ENCODE assay signal across 14 mouse cellular contexts in the genomic region with DNA sequence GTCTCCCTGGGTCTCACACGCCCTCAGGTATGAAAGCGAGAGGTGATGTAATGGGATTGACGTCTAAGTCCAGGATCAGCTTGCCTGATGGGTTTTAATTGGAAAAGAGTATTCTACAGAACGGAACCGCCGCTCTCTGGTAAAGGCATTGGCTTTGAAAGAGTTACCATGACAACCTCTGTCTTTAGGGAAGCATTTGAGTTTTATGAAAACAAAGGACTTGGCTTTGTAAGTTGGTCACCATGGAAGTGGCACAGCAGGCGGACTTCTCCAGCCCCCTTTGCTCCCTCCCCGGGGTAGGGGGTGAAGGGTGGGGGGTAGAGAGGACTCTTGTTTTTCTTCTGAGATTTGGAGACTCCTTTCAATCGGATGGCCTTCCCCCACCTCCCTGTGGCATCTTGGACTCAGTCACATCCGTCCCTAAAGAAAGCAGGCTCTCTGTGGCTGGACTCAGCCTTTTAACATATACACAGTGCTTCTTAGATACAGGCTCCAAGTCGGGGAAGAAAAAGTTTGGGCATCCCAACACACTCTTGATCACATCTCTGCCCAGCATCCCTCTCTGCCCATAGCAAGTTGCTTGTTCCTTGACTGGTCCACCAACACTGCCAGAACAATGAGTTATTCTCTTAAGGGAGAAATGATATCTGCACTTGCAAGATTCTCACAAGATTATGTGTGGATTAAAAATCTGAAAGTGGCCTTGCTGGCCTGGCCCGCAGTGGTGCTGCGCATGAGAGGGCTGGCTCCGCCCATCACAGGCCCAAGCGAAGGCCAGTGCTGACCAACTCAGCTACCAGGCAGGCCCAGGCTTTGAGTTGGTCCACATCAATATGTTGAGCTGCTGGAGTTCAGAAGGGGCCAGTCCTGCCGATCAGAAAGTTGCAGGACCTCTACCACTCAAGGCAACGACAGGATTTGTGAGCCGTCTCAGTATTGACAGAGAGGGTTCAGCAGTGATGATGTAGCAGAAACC. TPM values are rescaled to one million over a fixed set of nuclear protein-coding genes. Genes with fewer than 3 reads are reported as not detected.
DNase-seq lines count a peak whose midpoint lies in the region; ATAC-seq lines count a peak whose summit lies in the region.
"Had no signal": no experiment of that assay in that cellular context is flagged by ENCODE, and none has a peak within 500 bp of the region (broad histone marks: within the 10 kb centered on the region; RNA-seq: fewer than 3 reads in every experiment).

No protein-coding gene starts in this region.

- no peaks in the 10 kb centered on the region for H3K9me3 ChIP-seq in forebrain, embryonic 15.5 days
- H3K9me3 ChIP-seq in midbrain, embryonic 12.5 days: no peaks in the 10 kb centered on the region
- H3K9me3 ChIP-seq: embryonic facial prominence, embryonic 13.5 days; megakaryocyte, embryonic 14.5 days; stomach, embryonic 15.5 days had no signal

- H3K27me3 ChIP-seq in forebrain, embryonic 15.5 days: no peaks in the 10 kb centered on the region
- H3K27me3 ChIP-seq in midbrain, embryonic 12.5 days: peaks cover 26% of the 10 kb centered on the region
- H3K27me3 ChIP-seq: embryonic facial prominence, embryonic 13.5 days; megakaryocyte, embryonic 14.5 days; stomach, embryonic 15.5 days had no signal

- 15% methylated on average over 18 of the region's 18 CpGs for WGBS in forebrain, embryonic 15.5 days
- WGBS in midbrain, embryonic 12.5 days: 12% methylated on average over 18 of the region's 18 CpGs

- H3K4me1 ChIP-seq in forebrain, embryonic 15.5 days: peaks cover 23% of the 10 kb centered on the region
- peaks cover 36% of the 10 kb centered on the region for H3K4me1 ChIP-seq in midbrain, embryonic 12.5 days
- H3K4me1 ChIP-seq: megakaryocyte, embryonic 14.5 days; stomach, embryonic 15.5 days had no signal

- H3K4me2 ChIP-seq in forebrain, embryonic 15.5 days (replicated peaks): no peak overlapping the region
- peak overlapping the region; percentile 30 for H3K4me2 ChIP-seq in midbrain, embryonic 12.5 days (replicated peaks)
- H3K4me2 ChIP-seq: embryonic facial prominence, embryonic 13.5 days; stomach, embryonic 15.5 days had no signal

- no peak overlapping the region for H3K4me3 ChIP-seq in forebrain, embryonic 15.5 days
- no peak overlapping the region for H3K4me3 ChIP-seq in midbrain, embryonic 12.5 days
- H3K4me3 ChIP-seq: embryonic facial prominence, embryonic 13.5 days; megakaryocyte, embryonic 14.5 days; stomach, embryonic 15.5 days had no signal

- peak; percentile 50 to 51 for DNase-seq in right cerebral cortex, postnatal 10 days (ENCODE audit: low spot score in 2 of 2)
- no peak for DNase-seq in right cerebral cortex, postnatal 25 days
- DNase-seq in retina, postnatal 1 day: peak; percentile 51
- no peak for DNase-seq in adrenal gland, postnatal 25 days
- no peak for DNase-seq in urinary bladder, adult 18-20 months (ENCODE audit: low spot score in 2 of 2)
- DNase-seq: kidney, adult 18-20 months; layer of hippocampus, postnatal 36 days had no signal

- no peak overlapping the region for H3K9ac ChIP-seq in forebrain, embryonic 15.5 days (replicated peaks)
- H3K9ac ChIP-seq in midbrain, embryonic 12.5 days (replicated peaks): no peak overlapping the region
- H3K9ac ChIP-seq: embryonic facial prominence, embryonic 13.5 days; liver, embryonic 14.5 days; stomach, embryonic 15.5 days had no signal

- H3K36me3 ChIP-seq in forebrain, embryonic 15.5 days: no peaks in the 10 kb centered on the region
- H3K36me3 ChIP-seq in midbrain, embryonic 12.5 days: no peaks in the 10 kb centered on the region
- H3K36me3 ChIP-seq: embryonic facial prominence, embryonic 13.5 days; stomach, embryonic 15.5 days had no signal

- peak; percentile 83 for ATAC-seq in forebrain, embryonic 15.5 days (replicated peaks)
- ATAC-seq in midbrain, embryonic 12.5 days (ENCODE audit: low FRiP score, low read depth): peak; percentile 87
- ATAC-seq in megakaryocyte, adult 5-6 weeks (ENCODE audit: poor library complexity, severe bottlenecking): no peak

- peak overlapping the region; percentile 80 for H3K27ac ChIP-seq in forebrain, embryonic 15.5 days (replicated peaks)
- H3K27ac ChIP-seq in midbrain, embryonic 12.5 days (replicated peaks): peak overlapping the region; percentile 89
- H3K27ac ChIP-seq: embryonic facial prominence, embryonic 13.5 days; liver, embryonic 14.5 days; stomach, embryonic 15.5 days had no signal

RNA-seq across cellular contexts. Expression of a gene that starts 21.0 kb away (rescaled TPM):
- 219 and 234 TPM in 2 replicates for polyA plus RNA-seq in forebrain, embryonic 15.5 days (2015; fragmentation: Nextera tagmentation; extraction: Ambion mirVana)
- 264 and 277 TPM in 2 replicates for polyA plus RNA-seq in midbrain, embryonic 12.5 days (2016; fragmentation: Nextera tagmentation; extraction: Ambion mirVana)
- total RNA-seq in adrenal gland, postnatal 25 days (2021): 78.6 and 94.0 TPM in 2 replicates
- total RNA-seq in megakaryocyte, adult 5-6 weeks (2015): 76.4 and 86.1 TPM in 2 replicates
- total RNA-seq in megakaryocyte, adult 5-6 weeks (2017): 36.6 and 52.4 TPM in 2 replicates

Comparison
In these comparisons a context has a peak if more than half of its experiments do, and no peak if none do; other contexts are left out.
1. DNase-seq: peak in right cerebral cortex, postnatal 10 days (2 of 2) and retina, postnatal 1 day (single experiment); none in right cerebral cortex, postnatal 25 days (single experiment), adrenal gland, postnatal 25 days (single experiment) and urinary bladder, adult 18-20 months (0 of 2).